Comparison of ENCODE assay signal across 24 mouse cellular contexts in genomic region chr8:125028841-125029240, GRCm38 (mm10). TPM values are rescaled to one million over a fixed set of nuclear protein-coding genes. Genes with fewer than 3 reads are reported as not detected.
DNase-seq lines count a peak whose midpoint lies in the region; ATAC-seq and TF ChIP-seq lines count a peak whose summit lies in the region.
"Had no signal": no experiment of that assay in that cellular context is flagged by ENCODE, and none has a peak within 500 bp of the region (broad histone marks: within the 10 kb centered on the region; RNA-seq: fewer than 3 reads in every experiment).

No protein-coding gene starts in this region.

- H3K9me3 ChIP-seq in forebrain, embryonic 11.5 days (ENCODE audit: control insufficient read depth, low read length), result no peaks in the 10 kb centered on the region
- H3K9me3 ChIP-seq in forebrain, embryonic 16.5 days (ENCODE audit: control insufficient read depth, low read length), result no peaks in the 10 kb centered on the region
- no peaks in the 10 kb centered on the region for H3K9me3 ChIP-seq in kidney, embryonic 15.5 days (replicated peaks)
- H3K9me3 ChIP-seq: embryonic facial prominence, embryonic 12.5 days; embryonic facial prominence, embryonic 15.5 days; forebrain, embryonic 12.5 days; forebrain, embryonic 15.5 days; heart, embryonic 13.5 days; hindbrain, embryonic 12.5 days; hindbrain, embryonic 15.5 days had no signal

- H3K27ac ChIP-seq in forebrain, embryonic 11.5 days (ENCODE audit: low read depth, low read length), result no peak overlapping the region
- no peak overlapping the region for H3K27ac ChIP-seq in forebrain, embryonic 16.5 days (ENCODE audit: low read length)
- peak overlapping the region; percentile 82; the same call in 1 of the 2 replicates for H3K27ac ChIP-seq in spleen, adult 2 months (ENCODE audit: insufficient read depth, low read length)
- no peak overlapping the region for H3K27ac ChIP-seq in kidney, embryonic 15.5 days
- H3K27ac ChIP-seq: embryonic facial prominence, embryonic 12.5 days; embryonic facial prominence, embryonic 15.5 days; forebrain, embryonic 12.5 days; forebrain, embryonic 15.5 days; heart, embryonic 13.5 days; hindbrain, embryonic 12.5 days; hindbrain, embryonic 15.5 days had no signal

- H3K4me3 ChIP-seq in forebrain, embryonic 11.5 days (ENCODE audit: low read depth, low read length), result no peak overlapping the region
- no peak overlapping the region for H3K4me3 ChIP-seq in forebrain, embryonic 16.5 days (replicated peaks; ENCODE audit: low read length)
- H3K4me3 ChIP-seq in spleen, adult 2 months (ENCODE audit: extremely low read depth, insufficient read depth, insufficient read length), result no peak overlapping the region
- no peak overlapping the region for H3K4me3 ChIP-seq in kidney, embryonic 15.5 days (replicated peaks)
- H3K4me3 ChIP-seq: embryonic facial prominence, embryonic 12.5 days; embryonic facial prominence, embryonic 15.5 days; forebrain, embryonic 12.5 days; forebrain, embryonic 15.5 days; heart, embryonic 13.5 days; hindbrain, embryonic 12.5 days; hindbrain, embryonic 15.5 days had no signal

- no peak for TF ChIP-seq CTCF in spleen, adult 2 months (IDR thresholded peaks at IDR 0.05; ENCODE audit: extremely low read depth, insufficient read depth, insufficient read length, insufficient replicate concordance)

- H3K36me3 ChIP-seq in forebrain, embryonic 11.5 days (ENCODE audit: control insufficient read depth, insufficient read depth, low read length), result peaks cover 8% of the 10 kb centered on the region
- peaks cover 27% of the 10 kb centered on the region for H3K36me3 ChIP-seq in forebrain, embryonic 16.5 days (ENCODE audit: control insufficient read depth, insufficient read depth)
- peaks cover 14% of the 10 kb centered on the region for H3K36me3 ChIP-seq in spleen, adult 2 months (ENCODE audit: control insufficient read depth, insufficient read depth, low read length)
- H3K36me3 ChIP-seq in kidney, embryonic 15.5 days, result peaks cover 98% of the 10 kb centered on the region

- H3K4me2 ChIP-seq in forebrain, embryonic 11.5 days (ENCODE audit: low read depth, low read length, severe bottlenecking), result no peak overlapping the region
- no peak overlapping the region for H3K4me2 ChIP-seq in forebrain, embryonic 16.5 days (ENCODE audit: low read length)
- no peak overlapping the region for H3K4me2 ChIP-seq in kidney, embryonic 15.5 days
- H3K4me2 ChIP-seq: embryonic facial prominence, embryonic 12.5 days; embryonic facial prominence, embryonic 15.5 days; forebrain, embryonic 12.5 days; forebrain, embryonic 15.5 days; heart, embryonic 13.5 days; hindbrain, embryonic 12.5 days; hindbrain, embryonic 15.5 days had no signal

- no peaks in the 10 kb centered on the region for H3K4me1 ChIP-seq in forebrain, embryonic 11.5 days (replicated peaks; ENCODE audit: control insufficient read depth, insufficient read depth, low read length)
- H3K4me1 ChIP-seq in forebrain, embryonic 16.5 days (replicated peaks; ENCODE audit: control insufficient read depth, insufficient read depth, low read length), result no peaks in the 10 kb centered on the region
- peaks cover 5% of the 10 kb centered on the region; the same call in 1 of the 2 replicates for H3K4me1 ChIP-seq in spleen, adult 2 months (ENCODE audit: control insufficient read depth, insufficient read depth, insufficient read length)
- no peaks in the 10 kb centered on the region for H3K4me1 ChIP-seq in kidney, embryonic 15.5 days
- H3K4me1 ChIP-seq: embryonic facial prominence, embryonic 12.5 days; forebrain, embryonic 12.5 days; forebrain, embryonic 15.5 days; hindbrain, embryonic 12.5 days had no signal

- no peak for TF ChIP-seq POLR2A in spleen, adult 2 months (IDR thresholded peaks at IDR 0.05; ENCODE audit: low read depth, low read length)

- no peak overlapping the region for H3K9ac ChIP-seq in forebrain, embryonic 11.5 days (ENCODE audit: low read length)
- H3K9ac ChIP-seq in forebrain, embryonic 16.5 days (replicated peaks; ENCODE audit: low read depth, low read length), result no peak overlapping the region
- no peak overlapping the region for H3K9ac ChIP-seq in kidney, embryonic 15.5 days
- H3K9ac ChIP-seq: embryonic facial prominence, embryonic 12.5 days; embryonic facial prominence, embryonic 15.5 days; forebrain, embryonic 12.5 days; forebrain, embryonic 15.5 days; heart, embryonic 13.5 days; hindbrain, embryonic 12.5 days; hindbrain, embryonic 15.5 days had no signal

- H3K27me3 ChIP-seq in forebrain, embryonic 11.5 days (ENCODE audit: control insufficient read depth, insufficient read depth, low read length), result no peaks in the 10 kb centered on the region
- no peaks in the 10 kb centered on the region for H3K27me3 ChIP-seq in forebrain, embryonic 16.5 days (replicated peaks; ENCODE audit: control insufficient read depth, insufficient read depth, low read length)
- H3K27me3 ChIP-seq in spleen, adult 2 months (ENCODE audit: control insufficient read depth, insufficient read depth, low read length), result no peaks in the 10 kb centered on the region
- no peaks in the 10 kb centered on the region for H3K27me3 ChIP-seq in kidney, embryonic 15.5 days
- H3K27me3 ChIP-seq: CH12.LX; embryonic facial prominence, embryonic 12.5 days; embryonic facial prominence, embryonic 15.5 days; forebrain, embryonic 12.5 days; forebrain, embryonic 15.5 days; heart, embryonic 13.5 days; hindbrain, embryonic 12.5 days; hindbrain, embryonic 15.5 days had no signal

- ATAC-seq in forebrain, embryonic 11.5 days (replicated peaks; ENCODE audit: low FRiP score), result no peak
- ATAC-seq in forebrain, embryonic 16.5 days, result no peak
- peak; percentile 91 for ATAC-seq in neutrophil, adult 5-6 weeks (ENCODE audit: extremely low read depth, insufficient number of reproducible peaks, low FRiP score, poor library complexity, severe bottlenecking)
- no peak for ATAC-seq in kidney, embryonic 15.5 days (replicated peaks; ENCODE audit: low FRiP score)
- ATAC-seq: forebrain, embryonic 15.5 days had no signal

- WGBS in forebrain, embryonic 11.5 days, result 87% methylated on average over 5 of the region's 5 CpGs
- 94% methylated on average over 5 of the region's 5 CpGs for WGBS in forebrain, embryonic 16.5 days
- 60% methylated on average over 5 of the region's 5 CpGs for WGBS in spleen, adult 2 months
- WGBS in kidney, embryonic 15.5 days, result 93% methylated on average over 5 of the region's 5 CpGs

- DNase-seq in forebrain, embryonic 11.5 days (ENCODE audit: low spot score), result peak; percentile 32
- peak; percentile 54 to 55 for DNase-seq in spleen, adult 2 months (ENCODE audit: low read depth in 1 of 2, low spot score in 2 of 2)
- DNase-seq in spleen, postnatal 4 days (ENCODE audit: low spot score in 2 of 2), result no peak
- DNase-seq: adrenal gland, adult 2 months; adrenal gland, postnatal 14 days; cerebellum, adult 11 months; cerebellum, adult 2 months; cerebellum, adult 9-11 months; cerebellum, postnatal 25 days; gastrocnemius, postnatal 10 days; gastrocnemius, postnatal 36 days; heart, postnatal 14 days had no signal

RNA-seq across cellular contexts. Expression of gene Tsnax, which starts 16.0 kb away (rescaled TPM):
- 126 and 130 TPM in 2 replicates for polyA plus RNA-seq in forebrain, embryonic 11.5 days (2014; fragmentation: Nextera tagmentation; extraction: Ambion mirVana)
- 158 and 162 TPM in 2 replicates for polyA plus RNA-seq in forebrain, embryonic 16.5 days (2015; fragmentation: Nextera tagmentation; extraction: Ambion mirVana)
- 21.0 and 22.7 TPM in 2 replicates for polyA plus RNA-seq in spleen, adult 2 months (2012; rRNA removed)
- 51.6 and 53.2 TPM in 2 replicates for total RNA-seq in neutrophil, adult 5-6 weeks (2017)
- polyA plus RNA-seq in kidney, embryonic 15.5 days (2015; fragmentation: Nextera tagmentation; extraction: Ambion mirVana), result 118 and 119 TPM in 2 replicates

RNA-seq across cellular contexts. Expression of gene Disc1, which starts 25.2 kb away (rescaled TPM):
- 1.0 and 1.3 TPM in 2 replicates for polyA plus RNA-seq in forebrain, embryonic 11.5 days (2014; fragmentation: Nextera tagmentation; extraction: Ambion mirVana)
- polyA plus RNA-seq in forebrain, embryonic 16.5 days (2015; fragmentation: Nextera tagmentation; extraction: Ambion mirVana), result 1.0 and 1.1 TPM in 2 replicates
- 1.6 and 1.8 TPM in 2 replicates for polyA plus RNA-seq in spleen, adult 2 months (2012; rRNA removed)
- total RNA-seq in neutrophil, adult 5-6 weeks (2017), result 0.37 and 0.93 TPM in 2 replicates
- polyA plus RNA-seq in kidney, embryonic 15.5 days (2015; fragmentation: Nextera tagmentation; extraction: Ambion mirVana), result 2.1 and 3.6 TPM in 2 replicates
- total RNA-seq: CH12.LX, G1E had no signal
- polyA plus RNA-seq: G1E had no signal

Comparison
In these comparisons a context has a peak if more than half of its experiments do, and no peak if none do; other contexts are left out.
1. DNase-seq: peak in forebrain, embryonic 11.5 days (single experiment) and spleen, adult 2 months (2 of 2); none in spleen, postnatal 4 days (0 of 2).